Mouse (Mus musculus): ENCODE data around the gene Lrguk.

Gene Lrguk

DNA sequence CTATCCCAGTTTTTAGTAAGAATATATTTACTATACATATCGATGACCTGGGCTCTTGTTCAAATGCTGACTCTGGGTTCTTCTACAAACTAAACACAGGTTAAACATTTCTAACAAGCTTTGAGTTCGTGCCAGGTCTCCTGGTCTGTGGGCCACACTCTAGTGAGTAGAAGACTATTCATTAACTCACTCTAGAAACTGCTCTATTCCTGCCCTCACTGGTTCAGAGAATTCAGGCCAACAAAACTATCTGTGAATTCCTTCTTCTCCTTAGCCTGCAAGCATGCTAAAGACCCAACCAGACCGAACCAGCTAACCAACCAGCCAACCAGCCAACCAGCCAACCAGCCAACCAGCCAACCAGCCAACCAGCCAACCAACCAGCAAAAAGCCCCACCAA, 149.8 kb downstream of the Lrguk start:
- DNase-seq = no peak

GRCm38 (mm10) chr6:34179911-34180310, 150.7 kb downstream of the Lrguk start:
- DNase-seq = no peak

GRCm38 (mm10) chr6:34181961-34182360, 152.7 kb downstream of the Lrguk start:
- DNase-seq = no peak

GRCm38 (mm10) chr6:34183326-34183725, 154.1 kb downstream of the Lrguk start:
- no peak for DNase-seq
